Mouse (Mus musculus): ENCODE results near the gene Pde4b. TPM values are rescaled to one million over a fixed set of nuclear protein-coding genes. Genes with fewer than 3 reads are reported as not detected.
A peak's percentile ranks its signal among the peaks of the same experiment; 100 is the strongest.

The Pde4b gene
- total RNA-seq, 1 experiment from 2014 or later, result 214 TPM

DNA sequence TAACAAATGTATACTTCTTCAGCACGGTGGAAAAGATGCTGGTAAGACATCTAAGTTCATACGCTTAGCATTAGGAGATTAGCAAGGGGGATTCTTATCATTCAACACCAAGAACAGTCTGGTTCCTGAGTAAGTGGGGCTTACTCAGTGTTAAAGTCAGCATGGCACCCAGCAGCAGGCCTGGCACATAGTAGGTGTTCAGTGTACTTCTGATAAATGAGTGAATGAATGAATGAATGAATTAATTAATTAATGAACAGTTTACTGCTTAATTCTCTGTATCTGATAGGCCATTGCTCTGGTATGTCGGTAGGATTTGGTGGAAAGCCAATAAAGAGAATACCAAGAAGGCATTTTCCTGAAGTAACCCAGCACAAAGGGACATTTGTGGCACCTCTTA, 476.9 kb downstream of the Pde4b start:
- no peak for ATAC-seq (replicated peaks in 1 of 2; ENCODE audit: insufficient read depth in 1 of 2, low FRiP score in 2 of 2, low TSS enrichment in 1 of 2, low read depth in 1 of 2, poor library complexity in 2 of 2, severe bottlenecking in 2 of 2)

DNA sequence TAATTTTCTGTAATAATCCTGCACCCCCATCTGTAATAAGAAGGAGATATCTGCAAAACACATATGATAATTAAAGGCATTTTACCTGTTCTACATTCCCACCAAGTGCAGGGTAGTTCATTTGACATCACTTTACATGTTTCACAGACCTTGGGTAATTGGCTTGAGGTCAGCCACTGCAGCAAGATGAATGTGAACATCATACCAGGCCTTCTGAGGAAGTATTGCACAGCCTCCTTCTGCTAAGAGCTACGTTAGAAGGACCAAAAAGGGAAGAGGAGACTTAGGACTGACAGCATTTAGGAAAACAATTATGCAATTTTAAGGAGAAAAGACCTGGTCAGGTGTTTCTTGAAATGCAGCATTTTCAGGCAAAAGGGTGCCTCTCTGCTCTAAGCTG, 479.1 kb downstream of the Pde4b start:
- ATAC-seq (replicated peaks in 1 of 2; ENCODE audit: insufficient read depth in 1 of 2, low FRiP score in 2 of 2, low TSS enrichment in 1 of 2, low read depth in 1 of 2, poor library complexity in 2 of 2, severe bottlenecking in 2 of 2), result no peak; a peak in 1 of 4 replicates

DNA sequence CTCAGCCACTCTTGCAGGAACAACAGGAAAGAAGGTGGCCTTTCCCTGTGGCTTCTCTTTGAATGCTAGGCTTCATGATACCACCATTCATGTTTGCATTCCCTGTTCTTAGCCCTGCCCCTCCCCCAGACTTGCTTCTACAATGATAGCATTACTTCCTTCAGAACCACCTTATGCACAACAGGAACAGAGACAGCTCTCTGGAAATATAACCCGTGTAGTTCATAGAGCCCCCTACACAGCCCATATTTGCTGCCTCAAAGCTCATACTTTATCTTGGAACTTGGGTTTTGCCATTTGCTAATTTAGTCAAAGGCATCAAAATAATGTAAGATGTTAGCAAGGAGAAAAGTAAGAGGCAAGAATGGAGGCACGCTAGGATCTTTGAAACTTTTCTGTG, 479.8 kb downstream of the Pde4b start:
- ATAC-seq (replicated peaks in 1 of 2; ENCODE audit: insufficient read depth in 1 of 2, low FRiP score in 2 of 2, low TSS enrichment in 1 of 2, low read depth in 1 of 2, poor library complexity in 2 of 2, severe bottlenecking in 2 of 2), result no peak

DNA sequence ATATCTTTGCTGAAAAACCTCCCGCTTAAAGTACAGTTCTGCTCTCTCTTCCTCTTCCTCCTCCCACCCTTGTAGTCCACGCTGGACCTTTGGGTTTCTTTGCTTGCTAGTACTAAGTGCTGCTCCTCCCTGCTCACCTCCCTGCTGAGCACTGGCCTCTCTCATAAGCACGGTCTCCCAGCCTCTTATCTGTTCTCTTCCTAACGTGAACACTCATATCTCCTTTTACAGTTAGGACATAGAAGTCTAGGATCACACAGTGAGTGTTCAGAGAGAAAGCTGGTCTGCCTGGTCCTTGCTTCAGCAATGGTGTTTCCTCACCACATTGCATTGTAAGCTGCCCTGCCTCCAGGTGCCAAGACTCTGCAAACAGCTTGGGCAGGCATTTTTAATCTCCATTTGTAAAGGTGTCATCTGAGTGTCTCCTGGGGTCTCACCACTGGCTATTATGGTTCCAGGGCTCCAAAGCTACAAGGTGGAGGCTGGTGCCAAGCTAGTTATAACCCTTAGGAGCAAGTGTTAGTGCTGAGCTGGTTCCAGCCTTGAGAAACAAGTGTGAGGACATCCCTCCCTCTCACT, 480.4 kb downstream of the Pde4b start:
- ATAC-seq (replicated peaks in 1 of 2; ENCODE audit: insufficient read depth in 1 of 2, low FRiP score in 2 of 2, low TSS enrichment in 1 of 2, low read depth in 1 of 2, poor library complexity in 2 of 2, severe bottlenecking in 2 of 2), result no peak

DNA sequence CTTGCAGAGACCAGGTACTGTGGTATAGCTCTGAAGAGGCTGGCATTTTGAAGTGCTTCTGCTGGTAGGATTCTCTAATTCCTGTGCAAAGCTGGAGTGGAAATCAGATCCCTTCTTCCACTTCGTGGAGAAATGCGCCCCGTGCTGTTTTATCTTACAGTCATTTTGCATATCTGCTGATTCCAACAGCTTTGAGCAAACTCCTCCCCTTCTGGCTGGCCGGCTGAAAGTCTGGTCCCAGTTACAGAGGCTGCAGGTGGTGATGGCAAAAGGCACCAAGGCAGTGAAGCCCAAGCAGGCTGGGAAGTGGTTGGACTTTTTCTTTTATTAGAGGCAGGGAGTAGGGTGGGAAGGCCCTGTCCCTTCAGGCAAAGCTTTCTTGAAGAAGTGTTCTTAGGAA, 481.2 kb downstream of the Pde4b start:
- 0 out of 4 replicates have a peak, but pooled peaks of 1 of the 2 experiments have one; percentile 2 for ATAC-seq (replicated peaks in 1 of 2; ENCODE audit: insufficient read depth in 1 of 2, low FRiP score in 2 of 2, low TSS enrichment in 1 of 2, low read depth in 1 of 2, poor library complexity in 2 of 2, severe bottlenecking in 2 of 2)

DNA sequence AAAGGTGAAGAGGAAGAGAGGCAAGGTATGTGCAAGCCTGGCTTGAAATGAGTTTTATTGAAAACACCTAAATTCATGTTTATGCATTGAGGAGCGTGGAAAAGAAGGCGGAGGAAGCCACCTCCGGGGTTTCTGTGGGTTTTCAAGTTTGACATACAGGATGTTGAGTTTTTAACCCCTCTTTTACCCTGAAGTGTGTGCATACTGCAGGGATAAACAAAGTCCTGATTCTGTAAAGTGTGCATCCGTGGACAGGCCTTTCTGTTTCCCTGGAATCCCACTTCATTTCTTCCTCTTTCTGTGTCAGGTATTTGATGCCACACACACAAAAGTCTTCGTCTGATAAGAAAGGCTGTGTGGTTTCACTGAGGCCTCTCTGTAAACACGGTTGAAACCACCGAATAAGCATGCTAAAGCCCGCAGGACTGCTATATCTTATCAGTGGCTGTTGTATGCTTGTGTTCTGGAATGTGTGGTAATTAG, 481.8 kb downstream of the Pde4b start:
- peak; percentile 16 to 29 for ATAC-seq (replicated peaks in 1 of 2; ENCODE audit: insufficient read depth in 1 of 2, low FRiP score in 2 of 2, low TSS enrichment in 1 of 2, low read depth in 1 of 2, poor library complexity in 2 of 2, severe bottlenecking in 2 of 2)

DNA sequence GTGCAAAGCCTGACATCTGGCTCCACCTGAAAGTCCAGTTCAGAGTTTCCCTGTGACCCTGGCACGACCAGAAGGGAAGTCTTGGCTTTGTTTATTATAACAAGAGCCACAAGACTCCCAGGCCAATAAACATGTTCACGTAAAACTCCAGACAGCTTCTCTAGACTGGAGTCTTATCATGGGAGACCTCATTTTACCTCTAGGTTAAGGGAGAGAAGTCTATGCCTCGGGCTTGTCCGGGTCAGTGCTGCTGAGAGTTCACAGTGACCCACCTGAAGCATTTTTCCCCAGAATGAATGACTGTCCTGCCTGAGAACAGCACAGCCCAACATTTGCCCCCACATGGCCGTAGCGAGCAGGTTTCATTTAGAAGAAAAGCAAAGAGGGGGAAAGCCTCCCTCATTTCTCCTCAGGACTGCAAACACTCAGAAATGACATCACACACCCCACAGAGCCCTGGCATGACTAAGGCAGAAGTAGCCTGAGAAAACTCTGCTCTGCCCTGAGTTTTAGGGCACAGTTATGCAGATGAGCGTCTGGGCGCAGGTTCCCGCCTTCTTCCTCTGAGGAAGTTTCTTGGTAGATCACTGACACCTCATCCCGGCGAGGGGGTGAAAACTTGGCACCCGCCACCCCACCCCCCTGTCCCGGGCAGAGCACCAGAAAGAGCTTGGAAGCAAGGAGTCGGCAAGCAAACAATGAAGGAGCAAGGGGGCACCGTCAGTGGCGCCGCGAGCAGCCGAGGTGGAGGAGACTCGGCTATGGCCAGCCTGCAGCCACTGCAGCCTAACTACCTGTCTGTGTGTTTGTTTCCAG, 482.8 kb downstream of the Pde4b start:
- peak; percentile 52 for ATAC-seq (replicated peaks in 1 of 2; ENCODE audit: insufficient read depth in 1 of 2, low FRiP score in 2 of 2, low TSS enrichment in 1 of 2, low read depth in 1 of 2, poor library complexity in 2 of 2, severe bottlenecking in 2 of 2)

DNA sequence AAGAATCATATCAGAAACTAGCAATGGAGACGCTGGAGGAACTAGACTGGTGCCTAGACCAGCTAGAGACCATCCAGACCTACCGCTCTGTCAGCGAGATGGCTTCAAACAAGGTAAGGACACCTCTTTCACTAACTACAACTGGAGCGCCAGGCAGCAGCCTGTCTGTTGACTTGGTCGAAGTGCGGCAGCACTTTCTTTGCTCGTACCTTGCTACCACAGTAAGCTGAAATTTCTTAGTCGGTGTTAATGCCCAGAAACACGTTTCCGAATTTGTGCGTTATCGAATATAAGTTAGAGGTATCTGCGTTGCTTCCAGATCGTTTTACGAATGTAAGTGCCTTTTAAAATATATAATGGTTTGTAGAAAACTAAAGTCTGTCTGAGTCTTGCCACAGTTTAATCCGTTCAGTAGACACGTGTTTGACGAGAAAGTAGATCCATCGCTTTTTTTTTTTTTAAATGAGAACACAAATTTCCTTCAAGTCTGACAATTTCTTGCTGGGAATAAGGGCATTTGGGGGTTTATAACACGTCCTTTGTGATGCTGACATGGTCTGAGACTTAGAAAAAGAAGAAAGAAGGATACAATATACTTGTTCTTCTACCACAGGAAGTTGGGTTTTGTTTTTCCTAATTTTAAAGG, 483.5 kb downstream of the Pde4b start:
- no peak; a peak in 1 of 4 replicates for ATAC-seq (replicated peaks in 1 of 2; ENCODE audit: insufficient read depth in 1 of 2, low FRiP score in 2 of 2, low TSS enrichment in 1 of 2, low read depth in 1 of 2, poor library complexity in 2 of 2, severe bottlenecking in 2 of 2)

DNA sequence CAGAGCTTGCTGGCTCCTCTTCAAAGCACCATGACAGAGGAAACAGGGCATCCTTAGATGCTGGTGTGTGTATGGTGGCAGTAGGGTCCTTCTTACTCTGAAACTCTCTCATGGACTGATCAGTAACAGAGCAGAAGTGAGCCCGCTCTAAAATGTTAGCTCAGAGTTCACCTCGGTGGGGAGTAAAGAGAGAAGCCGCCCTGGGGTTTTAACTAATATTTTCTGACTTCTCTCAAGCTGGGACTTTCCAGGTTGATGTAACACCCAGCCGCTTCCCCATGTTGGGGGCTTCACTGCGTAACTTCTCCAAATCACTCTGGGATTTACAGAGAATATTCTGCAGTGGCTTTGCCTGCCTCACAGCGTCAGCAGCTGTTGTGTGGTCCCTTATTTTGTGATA, 484.7 kb downstream of the Pde4b start:
- ATAC-seq (replicated peaks in 1 of 2; ENCODE audit: insufficient read depth in 1 of 2, low FRiP score in 2 of 2, low TSS enrichment in 1 of 2, low read depth in 1 of 2, poor library complexity in 2 of 2, severe bottlenecking in 2 of 2), result peak in 1 of 2 experiments; percentile 5; a peak in 1 of 4 replicates

DNA sequence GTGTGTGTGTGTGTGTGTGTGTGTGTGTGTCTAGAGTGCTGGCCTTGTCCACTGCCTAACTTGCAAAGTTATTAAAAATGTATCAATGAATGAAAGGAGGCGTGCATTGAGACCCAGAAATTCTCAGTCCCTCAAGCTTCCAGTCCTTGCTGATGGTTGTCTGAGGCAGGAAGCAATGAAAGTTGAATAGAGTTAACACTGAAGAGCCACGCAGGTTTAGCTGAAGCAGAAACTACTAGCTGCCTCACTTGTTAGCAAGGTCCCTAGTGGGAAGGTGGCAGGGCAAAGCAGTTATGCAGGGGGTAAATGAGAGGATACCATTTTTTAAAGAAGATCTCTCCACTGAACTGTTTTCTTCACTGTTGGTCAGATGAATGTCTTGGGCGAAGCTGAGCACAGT, 485.2 kb downstream of the Pde4b start:
- ATAC-seq (replicated peaks in 1 of 2; ENCODE audit: insufficient read depth in 1 of 2, low FRiP score in 2 of 2, low TSS enrichment in 1 of 2, low read depth in 1 of 2, poor library complexity in 2 of 2, severe bottlenecking in 2 of 2), result no peak

DNA sequence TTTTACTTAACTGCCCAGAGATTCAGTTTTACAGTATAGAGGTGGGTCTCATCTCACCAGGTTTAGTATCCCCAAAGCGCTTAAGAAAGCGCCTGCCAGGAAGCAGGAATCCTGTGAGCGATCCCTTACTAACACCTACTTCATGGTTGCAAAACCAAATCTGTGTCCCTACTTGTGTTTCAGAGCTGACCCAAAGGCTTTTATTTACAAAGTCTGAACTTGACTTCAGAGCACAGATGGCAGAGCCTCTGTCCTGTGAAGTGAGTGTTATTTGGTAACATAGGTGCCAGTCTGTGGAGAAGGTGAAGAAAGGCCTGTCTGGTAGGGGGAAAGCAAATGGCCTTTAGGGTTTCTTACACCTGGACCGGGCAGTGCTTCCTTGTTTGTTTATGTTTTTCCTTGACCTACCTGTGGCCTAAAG, 486.0 kb downstream of the Pde4b start:
- ATAC-seq (replicated peaks in 1 of 2; ENCODE audit: insufficient read depth in 1 of 2, low FRiP score in 2 of 2, low TSS enrichment in 1 of 2, low read depth in 1 of 2, poor library complexity in 2 of 2, severe bottlenecking in 2 of 2), result no peak

DNA sequence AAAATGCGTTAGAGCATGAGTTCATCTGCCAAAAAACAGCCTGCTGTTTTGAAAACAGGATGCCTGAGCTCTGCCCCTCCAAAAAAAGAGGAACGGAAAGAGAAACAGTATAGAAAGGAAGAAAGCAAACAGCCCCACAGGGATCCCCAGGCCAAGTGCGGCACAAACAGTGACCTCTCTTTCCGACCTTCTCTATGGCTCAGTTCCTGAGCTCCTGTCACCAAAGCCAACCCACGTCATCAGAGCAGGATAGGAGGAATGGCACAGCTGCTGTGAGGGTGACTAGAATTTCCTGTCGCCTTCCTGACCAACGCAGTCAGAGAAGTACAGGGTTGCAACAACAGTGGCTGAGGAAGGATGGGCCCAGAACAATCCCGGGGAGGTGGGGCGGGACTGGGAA, 486.9 kb downstream of the Pde4b start:
- peak; percentile 57 to 61 for ATAC-seq (replicated peaks in 1 of 2; ENCODE audit: insufficient read depth in 1 of 2, low FRiP score in 2 of 2, low TSS enrichment in 1 of 2, low read depth in 1 of 2, poor library complexity in 2 of 2, severe bottlenecking in 2 of 2)

DNA sequence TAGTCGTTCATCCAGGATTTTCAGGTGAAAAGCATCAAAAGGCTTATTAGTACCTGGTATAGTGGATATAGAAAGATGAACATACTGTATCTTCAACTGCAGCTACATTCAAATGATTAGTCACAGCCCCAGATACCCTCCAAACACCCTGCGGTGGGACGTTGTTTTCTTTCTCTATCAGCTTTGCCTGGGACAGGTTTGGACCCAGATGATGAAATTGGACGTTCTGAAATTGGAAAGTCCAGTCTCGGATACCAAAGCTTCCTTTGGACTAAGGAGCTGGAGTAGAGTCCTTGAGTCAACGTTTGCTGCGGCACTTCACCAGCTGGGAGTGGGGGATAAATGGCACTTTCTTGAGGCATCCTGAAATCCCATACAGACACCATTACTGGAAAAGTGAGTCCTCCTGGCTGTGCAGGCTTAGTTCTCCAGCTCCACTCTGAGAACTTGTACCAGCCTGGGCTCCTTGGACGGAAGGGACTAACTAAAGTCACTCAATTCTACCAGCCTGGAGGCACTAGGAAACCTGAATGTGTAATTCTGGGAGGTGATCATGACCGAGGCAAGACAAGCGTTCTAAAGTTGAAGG, 487.4 kb downstream of the Pde4b start:
- no peak for ATAC-seq (replicated peaks in 1 of 2; ENCODE audit: insufficient read depth in 1 of 2, low FRiP score in 2 of 2, low TSS enrichment in 1 of 2, low read depth in 1 of 2, poor library complexity in 2 of 2, severe bottlenecking in 2 of 2)

DNA sequence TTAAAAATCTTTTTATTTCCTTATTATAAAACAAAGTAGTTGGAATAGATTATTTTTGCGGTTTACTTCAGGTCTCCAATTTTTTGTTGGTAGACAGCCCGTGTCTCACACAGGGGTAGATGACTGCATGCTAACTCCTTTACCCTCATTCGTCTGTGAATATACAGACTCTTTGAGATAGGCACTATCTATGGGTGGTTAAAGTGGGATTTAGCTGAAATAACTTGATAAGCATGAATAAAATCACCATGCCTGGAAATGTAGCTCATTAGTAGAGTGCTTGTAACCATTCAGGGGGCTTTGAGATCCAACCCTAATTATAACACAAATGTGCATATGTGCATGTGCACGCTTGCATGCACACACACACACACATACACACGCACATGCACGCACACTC, 488.8 kb downstream of the Pde4b start:
- ATAC-seq (replicated peaks in 1 of 2; ENCODE audit: insufficient read depth in 1 of 2, low FRiP score in 2 of 2, low TSS enrichment in 1 of 2, low read depth in 1 of 2, poor library complexity in 2 of 2, severe bottlenecking in 2 of 2), result no peak

DNA sequence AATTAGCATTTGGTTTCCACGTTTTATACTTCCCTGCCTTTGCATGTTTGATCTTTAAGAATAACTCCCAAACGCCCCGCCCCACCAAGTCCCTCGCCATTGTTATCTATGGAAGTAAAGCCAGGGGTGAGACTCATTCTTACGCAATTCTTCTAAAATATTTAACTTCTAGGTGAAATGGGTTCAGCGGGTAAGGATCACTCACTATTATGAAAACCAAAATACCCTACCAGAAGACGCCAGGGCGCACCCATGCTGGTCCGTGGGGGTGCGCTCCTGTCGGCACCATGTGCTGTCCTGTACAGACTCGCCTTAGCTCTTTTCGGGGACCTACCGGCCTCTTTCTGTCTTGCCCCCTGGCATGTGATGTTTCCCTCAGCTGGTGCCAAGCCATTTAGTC, 490.3 kb downstream of the Pde4b start:
- no peak for ATAC-seq (replicated peaks in 1 of 2; ENCODE audit: insufficient read depth in 1 of 2, low FRiP score in 2 of 2, low TSS enrichment in 1 of 2, low read depth in 1 of 2, poor library complexity in 2 of 2, severe bottlenecking in 2 of 2)

DNA sequence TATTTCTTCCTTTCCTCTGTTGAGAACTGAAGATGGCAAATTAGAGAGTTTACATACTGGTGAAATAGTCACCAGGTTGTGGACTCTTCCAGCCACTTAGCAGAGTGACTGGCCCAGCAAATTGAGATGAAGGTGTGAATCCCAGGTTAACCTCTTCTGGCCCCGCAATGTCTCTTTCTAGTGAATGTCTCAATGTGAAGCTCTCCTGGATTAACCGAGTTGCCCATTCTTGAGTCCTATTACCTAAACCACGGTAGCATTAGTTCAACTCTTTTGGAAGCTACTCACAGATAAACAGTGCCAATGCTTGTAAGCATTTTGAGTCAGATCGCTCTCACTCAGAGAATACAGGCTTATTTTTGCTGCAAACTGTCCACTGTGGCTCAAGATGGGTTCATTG, 491.7 kb downstream of the Pde4b start:
- no peak for ATAC-seq (replicated peaks in 1 of 2; ENCODE audit: insufficient read depth in 1 of 2, low FRiP score in 2 of 2, low TSS enrichment in 1 of 2, low read depth in 1 of 2, poor library complexity in 2 of 2, severe bottlenecking in 2 of 2)

DNA sequence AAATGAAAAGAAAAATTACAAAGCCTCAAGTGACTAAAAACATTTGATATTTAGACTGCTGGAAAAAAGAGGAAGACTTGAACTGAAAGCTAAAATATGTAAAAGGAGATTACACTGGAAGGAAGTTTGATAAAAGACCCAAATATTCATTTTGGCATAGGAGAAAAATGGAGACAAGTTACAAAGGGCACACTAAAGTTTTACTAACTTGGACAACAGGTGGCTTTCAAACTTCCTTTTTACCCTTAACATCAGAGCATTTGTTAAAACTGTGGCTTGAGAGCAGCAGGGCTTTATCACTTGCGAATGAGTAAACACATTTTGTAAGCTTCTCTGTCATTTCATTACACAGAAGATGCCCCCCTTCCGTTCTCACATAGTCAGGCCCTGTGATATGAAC, 492.4 kb downstream of the Pde4b start:
- peak in 1 of 2 experiments; percentile 12; a peak in 2 of 4 replicates for ATAC-seq (replicated peaks in 1 of 2; ENCODE audit: insufficient read depth in 1 of 2, low FRiP score in 2 of 2, low TSS enrichment in 1 of 2, low read depth in 1 of 2, poor library complexity in 2 of 2, severe bottlenecking in 2 of 2)

DNA sequence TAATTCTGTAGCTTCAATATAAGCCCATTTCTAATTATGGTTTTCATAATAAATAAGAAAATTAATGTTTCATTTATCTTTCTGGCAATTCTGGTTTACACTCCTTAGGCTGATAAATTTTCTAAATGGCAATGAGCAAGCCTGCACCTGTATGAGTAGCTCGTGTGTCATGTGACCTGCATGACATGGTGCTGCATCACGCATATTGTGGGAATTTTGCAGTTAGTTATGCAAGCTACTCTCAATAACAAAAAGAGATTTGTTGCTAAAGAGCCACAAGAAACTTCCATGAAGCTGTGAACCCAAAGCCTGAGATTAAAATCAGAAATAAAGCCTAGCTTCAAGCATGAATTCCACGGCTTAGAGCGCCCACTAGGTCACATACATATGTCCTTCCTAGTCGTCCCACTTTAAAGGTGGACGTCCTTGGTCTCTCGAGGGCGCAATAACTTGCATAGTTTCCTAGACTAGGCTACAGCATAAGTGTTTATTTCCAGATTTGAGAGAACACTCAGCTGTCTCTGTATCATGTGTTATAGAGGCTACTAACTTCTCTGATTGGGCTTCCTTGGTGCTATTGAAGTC, 494.9 kb downstream of the Pde4b start:
- ATAC-seq (replicated peaks in 1 of 2; ENCODE audit: insufficient read depth in 1 of 2, low FRiP score in 2 of 2, low TSS enrichment in 1 of 2, low read depth in 1 of 2, poor library complexity in 2 of 2, severe bottlenecking in 2 of 2), result no peak

Measured in hematopoietic stem cell, adult 5-6 weeks (primary cell).